Mouse (Mus musculus): ENCODE measurements at regions not wholly inside any gene's neighbourhood (a gene's known extent, or its start where the extent isn't known, plus 50 kb on each side); places are given as distances from the start of the nearest gene placed in this dataset.

GRCm38 (mm10) chr15:67901191-67901601, 1400.5 kb upstream of the Lrrc6 start:
- peak in 1 of 2 experiments; percentile 34 for DNase-seq (ENCODE audit: low spot score in 2 of 2)

DNA sequence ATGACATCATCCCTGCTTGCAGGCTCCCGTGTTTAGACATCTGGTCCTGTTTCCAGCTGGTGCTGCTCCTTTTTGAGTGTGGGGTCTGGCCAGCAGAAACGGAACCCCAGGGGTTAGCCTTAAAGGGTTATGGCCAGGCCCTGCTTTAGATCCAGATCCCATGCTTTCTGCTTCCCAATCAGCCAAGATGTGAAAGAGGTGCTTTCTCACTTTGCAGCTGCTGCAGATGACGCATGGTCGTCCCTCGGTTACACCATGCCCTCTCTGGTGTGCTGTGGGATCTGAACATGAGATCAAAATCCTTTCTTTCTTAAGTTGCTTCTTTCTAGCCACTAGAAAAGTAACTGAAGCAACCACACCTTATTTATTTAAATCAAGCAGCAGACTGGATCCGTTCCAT, 1399.1 kb upstream of the Lrrc6 start:
- no peak for DNase-seq (ENCODE audit: low spot score in 2 of 2)

DNA sequence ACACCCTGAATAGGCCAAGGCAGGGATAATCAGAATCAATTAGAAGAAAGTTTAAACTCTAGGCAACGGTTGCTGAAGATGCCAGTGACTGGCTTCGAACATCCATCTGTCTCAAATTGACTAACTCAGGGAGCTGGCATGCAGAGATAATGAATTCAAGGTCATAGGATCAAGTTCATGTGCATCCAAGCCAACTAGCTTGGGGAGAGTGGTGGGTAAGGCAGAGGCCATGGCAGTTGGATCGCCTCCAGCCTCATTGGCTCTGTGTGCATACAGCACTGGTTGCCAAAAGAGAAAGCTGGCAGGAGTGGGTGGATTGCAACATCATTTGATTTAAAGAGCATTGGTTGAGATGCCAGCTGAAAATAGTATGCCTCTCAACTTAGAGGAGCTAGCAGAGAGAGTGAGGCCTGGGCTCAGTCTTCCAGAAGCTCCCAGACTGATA, 1398.3 kb upstream of the Lrrc6 start:
- DNase-seq (ENCODE audit: low spot score in 2 of 2) = peak; percentile 50 to 87

GRCm38 (mm10) chr15:67892066-67892465, 1391.4 kb upstream of the Lrrc6 start:
- DNase-seq (ENCODE audit: low spot score in 2 of 2) = no peak

DNA sequence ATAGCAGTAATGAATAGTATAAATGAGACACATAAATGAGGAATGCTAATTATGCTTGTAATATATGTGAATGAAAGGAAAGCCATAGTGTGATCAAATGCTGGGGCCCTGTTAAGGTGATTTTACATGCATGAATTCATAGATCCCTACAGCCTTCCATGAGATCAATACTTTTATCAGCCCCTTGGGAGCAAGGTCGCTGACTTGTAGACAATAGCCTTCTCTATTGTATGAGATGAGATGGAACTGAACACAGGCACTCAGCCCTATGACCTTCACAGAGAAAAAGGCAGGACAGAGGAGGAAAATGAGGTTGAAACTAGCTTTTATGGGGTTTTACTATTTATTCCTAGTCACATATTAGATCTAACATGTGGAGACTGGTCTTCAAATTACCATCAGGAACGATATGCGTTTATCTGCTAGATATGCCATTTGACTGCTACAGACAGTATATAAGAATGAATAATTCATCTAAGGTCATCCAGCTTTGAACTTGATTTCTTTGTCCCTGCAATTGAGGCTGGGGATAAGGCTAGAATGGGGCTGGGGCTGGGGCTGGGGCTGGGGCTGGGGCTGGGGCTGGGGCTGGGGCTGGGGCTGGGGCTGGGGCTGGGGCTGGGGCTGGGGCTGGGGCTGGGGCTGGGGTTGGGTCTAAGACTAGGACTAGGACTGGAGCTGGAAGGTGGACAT, 1390.0 kb upstream of the Lrrc6 start:
- DNase-seq (ENCODE audit: low spot score in 2 of 2) = no peak

- DNase-seq (ENCODE audit: low spot score in 2 of 2) = no peak
Observed at GRCm38 (mm10) chr15:67888548-67888947, 1387.8 kb upstream of the Lrrc6 start.

- no peak for DNase-seq (ENCODE audit: low spot score in 2 of 2)
Observed at GRCm38 (mm10) chr15:67855291-67855690, 1354.6 kb upstream of the Lrrc6 start.

DNA sequence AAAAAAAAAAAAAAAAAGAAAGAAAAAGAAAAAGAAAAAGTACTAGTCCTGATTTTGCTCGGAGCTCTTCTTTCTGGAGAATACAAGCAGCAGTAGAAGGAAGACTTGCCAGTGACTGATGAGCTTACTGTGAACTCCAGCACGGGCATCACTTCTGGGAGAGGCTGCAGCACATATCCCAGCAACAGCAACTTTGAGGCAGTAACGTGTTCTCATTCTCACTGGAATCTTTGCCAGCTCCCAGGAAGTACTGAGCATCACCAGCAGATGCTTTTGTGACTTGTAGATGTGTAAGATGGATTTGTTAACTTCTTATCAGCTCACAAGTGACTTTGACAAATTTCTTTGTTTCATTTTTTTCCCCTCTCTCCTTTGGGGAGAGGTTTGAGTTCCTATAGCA, 1349.4 kb upstream of the Lrrc6 start:
- no peak for DNase-seq (ENCODE audit: low spot score in 2 of 2)

DNA sequence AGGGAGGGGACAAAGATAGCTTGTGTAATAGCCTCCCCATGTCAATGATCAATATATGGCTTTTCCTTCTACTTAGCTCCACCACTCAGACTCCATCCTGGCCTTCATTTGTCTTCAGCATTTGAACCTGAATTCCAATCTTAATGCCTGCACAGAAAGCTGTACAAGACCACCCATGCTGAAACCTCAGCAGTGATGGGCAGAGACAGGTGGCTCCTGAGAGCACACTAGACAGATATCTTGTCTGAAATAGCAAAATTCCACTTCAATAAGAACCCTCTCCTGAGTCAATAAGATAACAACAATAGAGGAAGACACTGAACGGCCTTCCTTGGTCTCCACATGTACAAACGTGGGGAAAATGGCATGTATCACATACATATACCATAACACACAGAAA, 1345.0 kb upstream of the Lrrc6 start:
- no peak for DNase-seq (ENCODE audit: low spot score in 2 of 2)

DNA sequence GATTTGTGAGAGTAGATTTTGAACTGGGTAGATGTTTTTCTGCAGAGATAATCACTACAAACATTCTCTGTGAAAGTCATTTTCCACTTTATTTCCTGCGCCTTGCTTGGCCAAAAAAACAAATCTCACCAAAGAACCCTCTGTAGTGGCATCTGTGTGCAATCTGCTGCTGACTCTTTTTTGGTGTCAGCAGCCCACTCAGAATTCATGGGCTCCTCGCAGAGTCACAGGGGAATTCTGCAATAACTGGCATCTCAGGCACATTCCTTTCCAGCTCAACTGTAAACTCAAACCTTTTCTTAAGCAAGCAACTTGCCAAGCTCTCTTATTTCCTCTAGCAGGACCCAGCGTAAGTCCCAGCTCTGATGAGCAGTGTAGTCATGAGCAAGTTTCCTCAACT, 1340.0 kb upstream of the Lrrc6 start:
- no peak for DNase-seq (ENCODE audit: low spot score in 2 of 2)

DNA sequence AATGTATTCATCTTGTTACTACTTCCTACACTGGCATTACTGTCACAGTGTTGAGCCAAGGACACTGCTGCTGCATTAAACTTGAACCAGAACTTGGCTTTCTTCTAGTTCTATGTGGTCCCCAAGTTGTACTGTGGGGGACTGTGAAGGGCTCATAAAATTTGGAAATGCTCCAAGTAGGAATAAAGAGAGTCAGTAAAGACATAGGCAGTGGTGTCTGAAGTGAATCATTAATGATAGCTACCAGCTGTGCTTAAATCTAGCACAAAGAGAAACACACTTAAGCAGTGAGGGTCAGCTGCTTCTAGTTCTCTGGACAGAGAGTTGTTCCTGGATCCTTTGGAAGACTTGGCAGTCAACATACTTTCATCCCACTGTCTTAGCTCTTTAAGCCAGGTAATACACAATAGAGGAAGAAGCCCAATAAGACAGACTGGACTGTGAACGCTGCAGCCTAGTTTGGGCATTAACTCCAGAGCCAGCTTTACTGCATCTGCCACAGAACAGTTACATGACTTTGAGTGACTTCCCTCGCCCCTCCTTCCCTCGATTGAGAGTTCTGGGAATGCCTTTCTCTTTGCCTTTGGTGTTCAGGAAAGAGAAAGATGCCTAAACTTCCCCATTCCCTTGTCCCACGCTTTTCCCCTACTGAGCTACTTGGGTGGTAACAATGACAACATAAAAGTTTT, 1325.2 kb upstream of the Lrrc6 start:
- DNase-seq (ENCODE audit: low spot score in 2 of 2) = no peak

GRCm38 (mm10) chr15:67823226-67823625, 1322.5 kb upstream of the Lrrc6 start:
- peak in 1 of 2 experiments; percentile 1 for DNase-seq (ENCODE audit: low spot score in 2 of 2)

GRCm38 (mm10) chr15:67799871-67800270, 1299.2 kb upstream of the Lrrc6 start:
- no peak for DNase-seq (ENCODE audit: low spot score in 2 of 2)

- DNase-seq (ENCODE audit: low spot score in 2 of 2) = no peak
Observed at GRCm38 (mm10) chr15:67795578-67795977, 1294.9 kb upstream of the Lrrc6 start.

DNA sequence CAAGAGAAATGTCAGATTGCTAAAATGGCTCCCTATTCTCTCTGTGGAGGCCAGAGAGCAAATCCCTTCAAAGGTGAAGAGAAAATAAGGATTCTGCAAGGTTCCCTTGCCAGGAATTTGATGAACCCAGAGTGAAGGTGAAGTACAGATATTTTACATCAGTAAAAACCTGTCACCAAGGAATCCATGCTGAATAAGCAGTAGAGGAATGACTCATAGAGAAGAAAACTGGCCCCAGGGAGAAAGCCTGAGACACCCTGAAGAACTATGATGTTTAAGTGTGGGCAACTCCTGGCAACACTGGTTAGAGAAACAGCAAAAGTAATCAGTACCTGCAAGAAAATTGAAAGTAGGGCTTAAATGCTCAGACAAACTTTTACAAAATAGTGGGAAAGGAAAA, 1292.1 kb upstream of the Lrrc6 start:
- DNase-seq (ENCODE audit: low spot score in 2 of 2) = no peak

- no peak for DNase-seq (ENCODE audit: low spot score in 2 of 2)
Observed at GRCm38 (mm10) chr15:67788587-67788986, 1287.9 kb upstream of the Lrrc6 start.

- DNase-seq (ENCODE audit: low spot score in 2 of 2) = no peak
Observed at GRCm38 (mm10) chr15:67785583-67785982, 1284.9 kb upstream of the Lrrc6 start.

- no peak for DNase-seq (ENCODE audit: low spot score in 2 of 2)
Observed at GRCm38 (mm10) chr15:67783754-67784153, 1283.0 kb upstream of the Lrrc6 start.

- DNase-seq (ENCODE audit: low spot score in 2 of 2) = no peak
Observed at GRCm38 (mm10) chr15:67782505-67782904, 1281.8 kb upstream of the Lrrc6 start.

DNA sequence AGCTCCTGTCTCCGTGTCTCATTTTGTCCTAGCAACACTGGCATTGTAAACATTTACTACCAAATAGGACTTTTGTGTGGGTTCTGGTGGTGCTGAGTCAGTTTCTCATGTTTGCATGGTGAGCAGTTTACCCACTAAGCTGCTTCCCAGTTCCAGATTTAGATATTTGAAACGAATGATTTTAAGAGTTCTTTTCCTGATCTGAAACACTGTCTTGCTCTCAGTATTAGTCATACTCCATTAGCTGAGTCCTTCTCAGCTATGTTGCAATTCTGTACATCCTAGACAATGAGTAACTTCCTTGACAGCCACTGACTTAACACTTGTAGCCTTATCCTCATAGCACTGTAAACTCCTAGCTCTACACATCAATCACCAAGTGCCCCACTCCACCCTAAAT, 1280.1 kb upstream of the Lrrc6 start:
- DNase-seq (ENCODE audit: low spot score in 2 of 2) = no peak

GRCm38 (mm10) chr15:67767624-67768023, 1266.9 kb upstream of the Lrrc6 start:
- DNase-seq (ENCODE audit: low spot score in 2 of 2) = no peak

- no peak for DNase-seq (ENCODE audit: low spot score in 2 of 2)
Observed at GRCm38 (mm10) chr15:67759221-67759620, 1258.5 kb upstream of the Lrrc6 start.

GRCm38 (mm10) chr15:67750582-67750981, 1249.9 kb upstream of the Lrrc6 start:
- DNase-seq (ENCODE audit: low spot score in 2 of 2) = no peak
